Mouse (Mus musculus): ENCODE data around the gene Ociad2. TPM values are rescaled to one million over a fixed set of nuclear protein-coding genes. Genes with fewer than 3 reads are reported as not detected.

The Ociad2 gene
- polyA plus RNA-seq, 1 experiment = 7.1 TPM

DNA sequence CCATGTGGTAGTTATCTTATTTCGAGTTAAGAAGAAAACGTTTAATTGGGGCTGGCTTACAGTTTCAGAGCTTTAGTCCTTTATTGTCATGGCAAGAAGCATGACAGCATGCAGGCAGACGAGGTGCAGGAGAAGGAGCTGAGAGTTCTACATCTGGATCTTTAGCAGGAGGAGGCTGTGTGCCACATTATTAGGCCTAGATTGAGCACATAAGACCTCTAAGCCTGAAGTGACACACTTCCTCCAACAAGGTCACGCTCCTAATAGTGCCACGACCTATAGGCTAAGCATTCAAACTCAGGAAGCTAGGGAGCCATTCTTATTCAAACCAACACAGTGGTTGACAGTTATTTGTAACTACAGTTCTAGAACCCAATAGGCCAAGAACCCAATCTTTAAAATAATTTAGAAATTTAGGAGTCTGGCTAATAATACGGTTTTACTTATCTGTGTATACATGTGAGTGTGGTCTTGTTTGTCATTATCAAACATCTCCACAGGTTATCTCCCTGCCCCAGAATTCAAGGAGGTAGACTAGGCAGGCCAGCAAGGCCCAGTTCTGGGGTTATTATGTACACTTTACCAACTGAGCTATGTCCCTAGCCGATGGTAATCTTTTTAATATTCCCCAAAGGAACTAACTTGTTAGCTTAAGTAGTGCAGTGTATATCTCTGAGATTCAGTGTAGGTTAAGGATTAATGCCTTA lies 39.1 kb downstream of the Ociad2 start:
- Histone ChIP-seq H3K36me3 (ENCODE audit: control insufficient read depth, insufficient read depth) (peaks cover 82% of the 10 kb centered on the region), H3K4me3 (ENCODE audit: insufficient read depth, poor library complexity, severe bottlenecking) (no peak overlapping the region), H3K79me3 (ENCODE audit: low read depth) (peaks cover 14% of the 10 kb centered on the region), H3K79me2 (ENCODE audit: control insufficient read depth, insufficient read depth) (peaks cover 41% of the 10 kb centered on the region), H3ac (ENCODE audit: control insufficient read depth, insufficient read length, low read depth) (no peak overlapping the region), H3K27me3 (ENCODE audit: control insufficient read depth, insufficient read depth, insufficient read length) (no peaks in the 10 kb centered on the region)
- TF ChIP-seq MYOG (IDR thresholded peaks at IDR 0.05; ENCODE audit: control insufficient read depth, extremely low read depth, insufficient read length) (no peak), USF1 (IDR thresholded peaks at IDR 0.05; ENCODE audit: low read depth) (no peak), FOSL1 (IDR thresholded peaks at IDR 0.05; ENCODE audit: insufficient read depth, low read length, poor library complexity, severe bottlenecking) (no peak), MAX (IDR thresholded peaks at IDR 0.05) (no peak), MYOD1 (IDR thresholded peaks at IDR 0.05; ENCODE audit: control insufficient read depth, insufficient read length, low read depth) (no peak), CEBPB (IDR thresholded peaks at IDR 0.05; ENCODE audit: low read depth) (no peak), CTCF (IDR thresholded peaks at IDR 0.05; ENCODE audit: control insufficient read depth, insufficient read depth, insufficient read length) (no peak)

DNA sequence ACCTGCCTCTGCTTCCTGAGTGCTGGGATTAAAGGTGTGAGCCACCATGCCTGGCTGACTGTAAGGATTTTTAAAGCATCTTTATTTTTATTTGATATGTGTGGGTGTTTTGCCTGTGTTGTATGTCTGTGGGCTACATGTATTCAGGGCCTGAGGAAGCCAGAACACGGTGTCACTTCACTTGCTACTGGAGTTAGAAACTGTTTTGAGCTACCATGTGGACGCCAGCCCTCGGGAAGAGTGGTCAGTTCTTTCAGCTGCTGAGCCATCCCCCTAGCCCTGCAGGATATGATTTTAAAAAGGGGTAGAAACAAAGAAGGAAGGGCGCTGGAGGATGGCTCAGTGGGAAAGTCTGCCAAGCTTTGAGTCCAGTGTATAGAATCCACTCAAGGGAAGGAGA lies 44.9 kb downstream of the Ociad2 start:
- TF ChIP-seq CTCF (IDR thresholded peaks at IDR 0.05; ENCODE audit: control insufficient read depth, insufficient read depth, insufficient read length) (no peak), USF1 (IDR thresholded peaks at IDR 0.05; ENCODE audit: low read depth) (no peak), MYOD1 (IDR thresholded peaks at IDR 0.05; ENCODE audit: control insufficient read depth, insufficient read length, low read depth) (no peak), MYOG (IDR thresholded peaks at IDR 0.05; ENCODE audit: control insufficient read depth, extremely low read depth, insufficient read length) (no peak), MAX (IDR thresholded peaks at IDR 0.05) (no peak), FOSL1 (IDR thresholded peaks at IDR 0.05; ENCODE audit: insufficient read depth, low read length, poor library complexity, severe bottlenecking) (no peak), CEBPB (IDR thresholded peaks at IDR 0.05; ENCODE audit: low read depth) (no peak)
- no peak overlapping the region for H3ac ChIP-seq (ENCODE audit: control insufficient read depth, insufficient read length, low read depth)
- no peaks in the 10 kb centered on the region for H3K27me3 ChIP-seq (ENCODE audit: control insufficient read depth, insufficient read depth, insufficient read length)
- peaks cover 45% of the 10 kb centered on the region for H3K79me3 ChIP-seq (ENCODE audit: low read depth)
- peaks cover 81% of the 10 kb centered on the region for H3K79me2 ChIP-seq (ENCODE audit: control insufficient read depth, insufficient read depth)
- H3K4me3 ChIP-seq (ENCODE audit: insufficient read depth, poor library complexity, severe bottlenecking) = no peak overlapping the region
- H3K36me3 ChIP-seq (ENCODE audit: control insufficient read depth, insufficient read depth) = peaks cover 44% of the 10 kb centered on the region

DNA sequence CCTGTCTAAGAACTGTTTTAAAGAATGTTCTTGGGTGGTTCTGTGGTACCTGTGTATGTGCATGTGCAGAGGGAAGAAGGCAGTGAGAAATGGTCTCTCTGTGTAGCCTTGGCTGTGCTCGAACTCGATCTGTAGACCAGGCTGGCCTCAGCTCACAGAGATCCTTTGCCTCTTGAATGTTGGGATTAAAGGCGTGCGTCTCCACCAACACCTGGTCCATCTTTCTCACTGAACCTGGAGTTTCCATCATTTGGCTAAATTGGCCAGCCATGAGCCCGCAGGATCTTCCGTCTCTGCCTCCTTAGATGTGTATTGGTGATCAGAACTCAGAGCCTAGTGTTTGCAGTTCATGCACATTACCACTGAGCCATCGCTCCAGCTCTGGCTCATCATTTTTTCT lies 45.8 kb downstream of the Ociad2 start:
- Histone ChIP-seq H3ac (ENCODE audit: control insufficient read depth, insufficient read length, low read depth) (no peak overlapping the region), H3K79me2 (ENCODE audit: control insufficient read depth, insufficient read depth) (peaks cover 72% of the 10 kb centered on the region), H3K4me3 (ENCODE audit: insufficient read depth, poor library complexity, severe bottlenecking) (no peak overlapping the region), H3K36me3 (ENCODE audit: control insufficient read depth, insufficient read depth) (peaks cover 35% of the 10 kb centered on the region), H3K27me3 (ENCODE audit: control insufficient read depth, insufficient read depth, insufficient read length) (no peaks in the 10 kb centered on the region), H3K79me3 (ENCODE audit: low read depth) (peaks cover 45% of the 10 kb centered on the region)
- no peak for TF ChIP-seq MAX (IDR thresholded peaks at IDR 0.05)
- TF ChIP-seq CEBPB (IDR thresholded peaks at IDR 0.05; ENCODE audit: low read depth) = no peak
- no peak for TF ChIP-seq USF1 (IDR thresholded peaks at IDR 0.05; ENCODE audit: low read depth)
- no peak for TF ChIP-seq MYOG (IDR thresholded peaks at IDR 0.05; ENCODE audit: control insufficient read depth, extremely low read depth, insufficient read length)
- TF ChIP-seq FOSL1 (IDR thresholded peaks at IDR 0.05; ENCODE audit: insufficient read depth, low read length, poor library complexity, severe bottlenecking) = no peak
- no peak for TF ChIP-seq CTCF (IDR thresholded peaks at IDR 0.05; ENCODE audit: control insufficient read depth, insufficient read depth, insufficient read length)
- no peak for TF ChIP-seq MYOD1 (IDR thresholded peaks at IDR 0.05; ENCODE audit: control insufficient read depth, insufficient read length, low read depth)

DNA sequence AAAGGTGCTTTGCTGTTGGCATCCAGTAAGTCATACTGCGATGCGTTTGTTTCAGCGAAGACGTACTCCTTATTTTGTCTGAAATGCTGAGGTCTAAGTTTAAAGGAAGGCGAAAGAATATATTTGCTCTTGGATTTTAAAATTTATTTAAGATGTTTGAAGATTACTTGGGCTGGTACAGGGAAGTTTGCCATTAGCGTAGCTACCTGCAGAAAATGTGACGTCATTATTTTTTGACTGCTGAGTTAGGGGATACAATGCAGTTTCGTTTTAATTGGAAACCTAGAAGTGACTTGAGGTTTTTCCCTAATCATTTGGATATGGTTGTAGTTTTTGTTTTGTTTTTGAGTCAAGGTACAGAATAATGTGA lies 47.4 kb downstream of the Ociad2 start:
- no peak for TF ChIP-seq MAX (IDR thresholded peaks at IDR 0.05)
- no peak for TF ChIP-seq FOSL1 (IDR thresholded peaks at IDR 0.05; ENCODE audit: insufficient read depth, low read length, poor library complexity, severe bottlenecking)
- no peak for TF ChIP-seq MYOD1 (IDR thresholded peaks at IDR 0.05; ENCODE audit: control insufficient read depth, insufficient read length, low read depth)
- no peak for TF ChIP-seq USF1 (IDR thresholded peaks at IDR 0.05; ENCODE audit: low read depth)
- TF ChIP-seq MYOG (IDR thresholded peaks at IDR 0.05; ENCODE audit: control insufficient read depth, extremely low read depth, insufficient read length) = no peak
- TF ChIP-seq CTCF (IDR thresholded peaks at IDR 0.05; ENCODE audit: control insufficient read depth, insufficient read depth, insufficient read length) = no peak
- TF ChIP-seq CEBPB (IDR thresholded peaks at IDR 0.05; ENCODE audit: low read depth) = no peak
- Histone ChIP-seq H3K79me2 (ENCODE audit: control insufficient read depth, insufficient read depth) (peaks cover 58% of the 10 kb centered on the region), H3K4me3 (ENCODE audit: insufficient read depth, poor library complexity, severe bottlenecking) (peak overlapping the region; percentile 81), H3K27me3 (ENCODE audit: control insufficient read depth, insufficient read depth, insufficient read length) (no peaks in the 10 kb centered on the region), H3K36me3 (ENCODE audit: control insufficient read depth, insufficient read depth) (peaks cover 23% of the 10 kb centered on the region), H3ac (ENCODE audit: control insufficient read depth, insufficient read length, low read depth) (peak overlapping the region; percentile 52), H3K79me3 (ENCODE audit: low read depth) (peaks cover 43% of the 10 kb centered on the region)

DNA sequence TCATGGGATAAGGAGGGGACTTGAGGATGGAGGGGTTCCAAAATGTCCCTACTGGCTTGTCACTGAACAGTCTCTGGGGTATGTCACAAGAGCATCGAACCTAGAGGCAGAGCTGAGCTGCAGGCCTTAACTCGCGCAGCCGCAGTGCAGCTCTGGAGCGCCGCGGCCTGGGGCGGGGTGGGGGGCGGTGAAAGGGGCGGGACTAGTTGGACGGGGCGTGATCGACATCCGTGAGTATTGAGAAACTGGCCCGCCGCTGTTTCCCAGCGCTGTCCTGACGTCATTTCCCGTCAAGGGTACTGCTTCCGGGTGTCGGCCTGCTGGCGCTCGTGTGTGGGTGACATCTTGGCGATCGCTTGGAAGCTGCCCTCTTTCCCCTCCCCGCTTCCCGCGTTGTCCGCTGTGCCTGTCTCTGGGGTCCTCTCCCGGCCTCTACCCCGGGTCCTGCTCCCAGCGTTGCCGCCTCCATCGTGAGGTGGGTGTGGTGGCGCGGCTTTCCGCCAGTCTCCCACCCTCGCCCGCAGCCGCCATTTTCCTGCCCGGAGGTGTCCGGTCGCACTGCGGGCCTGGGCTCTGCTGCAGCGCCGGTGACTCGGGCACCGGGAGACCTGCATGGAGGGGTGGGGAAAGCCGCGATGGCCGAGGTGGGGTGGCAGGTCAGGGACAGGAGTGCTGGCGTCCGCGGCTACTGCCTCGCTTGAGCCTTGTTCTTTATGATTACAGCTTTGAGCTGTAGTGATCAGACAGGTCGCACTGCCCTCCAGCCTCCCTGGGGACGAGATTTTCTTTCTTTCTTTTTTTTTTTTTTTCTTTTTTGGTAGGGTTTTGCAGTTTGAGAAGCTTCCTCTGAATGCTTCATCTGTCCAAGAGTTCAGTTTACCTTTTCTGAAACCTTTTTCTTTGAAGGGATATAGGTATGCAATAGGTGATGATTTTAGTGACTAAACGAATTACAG lies 48.0 kb downstream of the Ociad2 start, which contains the start of gene Ociad1:
TSS of gene Ociad1 (plus strand) at position 283 of the 956 bp plus-strand sequence.
- Histone ChIP-seq H3K79me3 (ENCODE audit: low read depth) (peaks cover 43% of the 10 kb centered on the region), H3K36me3 (ENCODE audit: control insufficient read depth, insufficient read depth) (peaks cover 23% of the 10 kb centered on the region), H3K27me3 (ENCODE audit: control insufficient read depth, insufficient read depth, insufficient read length) (no peaks in the 10 kb centered on the region), H3ac (ENCODE audit: control insufficient read depth, insufficient read length, low read depth) (peak within 1 kb of the TSS; percentile 90), H3K4me3 (ENCODE audit: insufficient read depth, poor library complexity, severe bottlenecking) (peak within 1 kb of the TSS; percentile 81), H3K79me2 (ENCODE audit: control insufficient read depth, insufficient read depth) (peaks cover 51% of the 10 kb centered on the region)
- TF ChIP-seq FOSL1 (IDR thresholded peaks at IDR 0.05; ENCODE audit: insufficient read depth, low read length, poor library complexity, severe bottlenecking) (no peak), MAX (IDR thresholded peaks at IDR 0.05) (peak; percentile 60), CTCF (IDR thresholded peaks at IDR 0.05; ENCODE audit: control insufficient read depth, insufficient read depth, insufficient read length) (no peak), CEBPB (IDR thresholded peaks at IDR 0.05; ENCODE audit: low read depth) (peak; percentile 36)
